Comparison of ENCODE assay signal across 8 mouse cellular contexts in genomic region chr5:36075172-36076074, GRCm38 (mm10).
DNase-seq lines count a peak whose midpoint lies in the region; ATAC-seq and TF ChIP-seq lines count a peak whose summit lies in the region.

No protein-coding gene starts in this region.

- H3K4me2 ChIP-seq in embryonic facial prominence, embryonic 15.5 days (replicated peaks): no peak overlapping the region
- H3K4me2 ChIP-seq in lung, embryonic 15.5 days: no peak overlapping the region

- ATAC-seq in embryonic facial prominence, embryonic 15.5 days (ENCODE audit: insufficient number of reproducible peaks, low FRiP score, low TSS enrichment, low read depth): 0 out of 2 replicates have a peak, but pooled peaks have one; percentile 55
- ATAC-seq in lung, embryonic 15.5 days (ENCODE audit: borderline replicate concordance, extremely low read depth, low FRiP score, low TSS enrichment): no peak

- 53% methylated on average over 5 of the region's 5 CpGs for WGBS in cerebellum, adult 2 months
- 72% methylated on average over 5 of the region's 5 CpGs for WGBS in embryonic facial prominence, embryonic 15.5 days
- 83% methylated on average over 5 of the region's 5 CpGs for WGBS in lung, embryonic 15.5 days

- intact Hi-C loops in heart, postnatal 10 days (cut with DNase I): loop anchor here (5.0 kb wide), 1 partner anchor 57 kb away; no protein-coding TSS in a partner anchor
- intact Hi-C loops in left cerebral cortex, postnatal 25 days (cut with DNase I): no loop called here

- no peak for TF ChIP-seq POLR2A in cerebellum, adult 2 months (IDR thresholded peaks at IDR 0.05; ENCODE audit: borderline replicate concordance, insufficient read depth, low read length)

- H3K36me3 ChIP-seq in embryonic facial prominence, embryonic 15.5 days: no peaks in the 10 kb centered on the region
- H3K36me3 ChIP-seq in lung, embryonic 15.5 days: no peaks in the 10 kb centered on the region

- H3K4me3 ChIP-seq in cerebellum, adult 2 months (replicated peaks; ENCODE audit: insufficient read depth, low read depth, low read length): no peak overlapping the region
- H3K4me3 ChIP-seq in embryonic facial prominence, embryonic 15.5 days (replicated peaks): no peak overlapping the region
- H3K4me3 ChIP-seq in lung, embryonic 15.5 days: no peak overlapping the region

- 0 out of 2 replicates have a peak, but pooled peaks cover 2% of the 10 kb centered on the region for H3K9me3 ChIP-seq in embryonic facial prominence, embryonic 15.5 days (replicated peaks)
- H3K9me3 ChIP-seq in lung, embryonic 15.5 days: no peaks in the 10 kb centered on the region

- no peaks in the 10 kb centered on the region; the same call in 1 of the 2 replicates for H3K27me3 ChIP-seq in cerebellum, adult 2 months (ENCODE audit: control insufficient read depth, insufficient read depth, low read length)
- no peaks in the 10 kb centered on the region for H3K27me3 ChIP-seq in embryonic facial prominence, embryonic 15.5 days
- no peaks in the 10 kb centered on the region for H3K27me3 ChIP-seq in lung, embryonic 15.5 days

- H3K4me1 ChIP-seq in cerebellum, adult 2 months (ENCODE audit: control insufficient read depth, insufficient read depth, low read length): no peaks in the 10 kb centered on the region
- H3K4me1 ChIP-seq in embryonic facial prominence, embryonic 15.5 days: 0 out of 2 replicates have a peak, but pooled peaks cover 4% of the 10 kb centered on the region
- H3K4me1 ChIP-seq in lung, embryonic 15.5 days: peaks cover 2% of the 10 kb centered on the region; the same call in 1 of the 2 replicates

- TF ChIP-seq CTCF in cerebellum, adult 2 months (IDR thresholded peaks at IDR 0.05; ENCODE audit: borderline replicate concordance, insufficient read depth, low read depth, low read length): no peak

- no peak overlapping the region for H3K9ac ChIP-seq in embryonic facial prominence, embryonic 15.5 days
- H3K9ac ChIP-seq in lung, embryonic 15.5 days: no peak overlapping the region

- H3K27ac ChIP-seq in cerebellum, adult 2 months (ENCODE audit: insufficient read depth, low read length): no peak overlapping the region
- no peak overlapping the region for H3K27ac ChIP-seq in embryonic facial prominence, embryonic 15.5 days (replicated peaks)
- H3K27ac ChIP-seq in lung, embryonic 15.5 days: peak overlapping the region; percentile 6; the same call in 1 of the 2 replicates

- peak; percentile 18 to 35 for DNase-seq in cerebellum, adult 2 months
- no peak for DNase-seq in cerebellum, adult 8-10 months
- peak; percentile 89 to 91 for DNase-seq in heart, postnatal 10 days
- DNase-seq in left cerebral cortex, postnatal 25 days (ENCODE audit: low spot score in 2 of 2): no peak
- DNase-seq in testis, postnatal 14 days (ENCODE audit: low spot score): no peak
- DNase-seq in layer of hippocampus, adult 11-12 months (ENCODE audit: low spot score): no peak

Comparison
In these comparisons a context has a peak if more than half of its experiments do, and no peak if none do; other contexts are left out.
1. DNase-seq: peak in cerebellum, adult 2 months (2 of 2) and heart, postnatal 10 days (2 of 2); none in cerebellum, adult 8-10 months (single experiment), left cerebral cortex, postnatal 25 days (0 of 2), testis, postnatal 14 days (single experiment) and layer of hippocampus, adult 11-12 months (single experiment).